Mouse (Mus musculus): ENCODE results near the gene Abhd17a.

DNA sequence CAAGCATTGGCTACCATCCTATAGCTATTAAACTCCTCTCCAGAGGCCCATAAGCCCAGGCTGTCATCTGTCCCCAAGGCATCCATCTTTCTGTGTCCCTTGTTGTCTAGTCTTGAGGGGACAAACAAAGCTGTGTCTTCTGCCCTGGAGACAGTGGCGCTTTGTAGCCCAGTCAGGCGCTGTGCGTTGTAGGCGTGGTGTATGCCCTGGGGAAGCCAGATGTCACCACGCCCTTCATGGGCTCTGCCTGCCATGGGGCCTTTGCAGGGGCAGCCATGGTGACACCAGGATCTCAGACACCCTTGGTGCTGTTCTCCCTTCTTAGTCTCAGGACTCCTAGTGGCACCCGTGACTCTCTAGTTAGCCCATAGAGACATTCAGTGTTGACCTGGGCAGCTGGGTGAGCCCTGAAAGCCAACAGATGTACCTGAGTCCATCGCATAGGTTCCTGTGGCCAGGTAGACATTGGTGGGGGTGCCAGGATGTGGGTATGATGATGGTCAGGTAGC is 13.9 kb upstream of the Abhd17a start:
- TF ChIP-seq ZNF384 (IDR thresholded peaks at IDR 0.05; ENCODE audit: low read depth, low read length) (no peak), ZC3H11A (IDR thresholded peaks at IDR 0.05; ENCODE audit: borderline replicate concordance, low read depth, low read length) (no peak), CHD2 (IDR thresholded peaks at IDR 0.05; ENCODE audit: low read depth, low read length) (no peak)

All from ES-E14 (cell line).